Mouse (Mus musculus): ENCODE results near the gene Dusp1. TPM values are rescaled to one million over a fixed set of nuclear protein-coding genes. Genes with fewer than 3 reads are reported as not detected.

The Dusp1 gene
- polyA plus RNA-seq, 1 experiment: 107 TPM

- peaks cover 9% of the 10 kb centered on the region for H3K27me3 ChIP-seq (ENCODE audit: control insufficient read depth)
- TF ChIP-seq GATA1 (IDR thresholded peaks at IDR 0.05; ENCODE audit: low read length) (no peak), TAL1 (IDR thresholded peaks at IDR 0.05; ENCODE audit: low read length) (no peak)
- H3K4me3 ChIP-seq (replicated peaks): no peak overlapping the region
- H3K9me3 ChIP-seq (ENCODE audit: control insufficient read depth, low read length): no peaks in the 10 kb centered on the region; the same call in 1 of the 2 replicates
- H3K4me1 ChIP-seq (ENCODE audit: control insufficient read depth): peaks cover 30% of the 10 kb centered on the region
- no peaks in the 10 kb centered on the region for H3K36me3 ChIP-seq (ENCODE audit: control insufficient read depth)
Measured at GRCm38 (mm10) chr17:26528751-26529150, 33.2 kb downstream of the Dusp1 start.

GRCm38 (mm10) chr17:26527291-26527690 lies 34.6 kb downstream of the Dusp1 start:
- H3K27me3 ChIP-seq (ENCODE audit: control insufficient read depth): peaks cover 12% of the 10 kb centered on the region
- no peak for TF ChIP-seq GATA1 (IDR thresholded peaks at IDR 0.05; ENCODE audit: low read length)
- TF ChIP-seq TAL1 (IDR thresholded peaks at IDR 0.05; ENCODE audit: low read length): no peak
- H3K36me3 ChIP-seq (ENCODE audit: control insufficient read depth): no peaks in the 10 kb centered on the region
- H3K4me1 ChIP-seq (ENCODE audit: control insufficient read depth): peaks cover 19% of the 10 kb centered on the region
- H3K4me3 ChIP-seq (replicated peaks): no peak overlapping the region
- no peaks in the 10 kb centered on the region; the same call in 1 of the 2 replicates for H3K9me3 ChIP-seq (ENCODE audit: control insufficient read depth, low read length)

GRCm38 (mm10) chr17:26525316-26525715 lies 36.6 kb downstream of the Dusp1 start:
- no peak for TF ChIP-seq GATA1 (IDR thresholded peaks at IDR 0.05; ENCODE audit: low read length)
- TF ChIP-seq TAL1 (IDR thresholded peaks at IDR 0.05; ENCODE audit: low read length): no peak
- H3K4me1 ChIP-seq (ENCODE audit: control insufficient read depth): peaks cover 12% of the 10 kb centered on the region
- H3K9me3 ChIP-seq (ENCODE audit: control insufficient read depth, low read length): no peaks in the 10 kb centered on the region; the same call in 1 of the 2 replicates
- no peaks in the 10 kb centered on the region for H3K36me3 ChIP-seq (ENCODE audit: control insufficient read depth)
- H3K4me3 ChIP-seq (replicated peaks): no peak overlapping the region
- peaks cover 12% of the 10 kb centered on the region for H3K27me3 ChIP-seq (ENCODE audit: control insufficient read depth)

GRCm38 (mm10) chr17:26524801-26525200 lies 37.1 kb downstream of the Dusp1 start:
- Histone ChIP-seq H3K9me3 (ENCODE audit: control insufficient read depth, low read length) (no peaks in the 10 kb centered on the region; the same call in 1 of the 2 replicates), H3K4me1 (ENCODE audit: control insufficient read depth) (peaks cover 12% of the 10 kb centered on the region), H3K36me3 (ENCODE audit: control insufficient read depth) (no peaks in the 10 kb centered on the region), H3K4me3 (replicated peaks) (no peak overlapping the region), H3K27me3 (ENCODE audit: control insufficient read depth) (peaks cover 12% of the 10 kb centered on the region)
- no peak; the same call in 1 of the 2 replicates for TF ChIP-seq GATA1 (IDR thresholded peaks at IDR 0.05; ENCODE audit: low read length)
- TF ChIP-seq TAL1 (IDR thresholded peaks at IDR 0.05; ENCODE audit: low read length): no peak

DNA sequence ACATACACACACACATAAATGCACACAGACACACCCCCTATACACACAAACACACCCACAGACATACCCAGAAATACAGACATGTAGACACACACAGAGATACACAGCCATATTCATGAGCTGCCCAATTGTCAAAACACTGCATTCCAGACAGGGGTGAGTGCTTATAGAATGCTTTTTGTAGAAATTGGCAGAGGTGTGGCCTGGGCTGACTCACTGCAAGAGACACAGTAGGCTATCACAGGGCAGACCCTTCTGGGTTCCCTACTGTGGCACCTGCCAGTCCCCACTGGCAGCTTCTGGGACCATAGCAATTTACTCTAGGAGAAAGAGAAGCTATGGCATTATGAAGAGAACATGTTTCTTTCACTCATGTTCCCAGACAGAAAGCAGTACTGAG lies 37.6 kb downstream of the Dusp1 start:
- Histone ChIP-seq H3K27me3 (ENCODE audit: control insufficient read depth) (peaks cover 12% of the 10 kb centered on the region), H3K36me3 (ENCODE audit: control insufficient read depth) (no peaks in the 10 kb centered on the region), H3K9me3 (ENCODE audit: control insufficient read depth, low read length) (no peaks in the 10 kb centered on the region; the same call in 1 of the 2 replicates), H3K4me1 (ENCODE audit: control insufficient read depth) (peaks cover 12% of the 10 kb centered on the region), H3K4me3 (replicated peaks) (no peak overlapping the region)
- no peak for TF ChIP-seq GATA1 (IDR thresholded peaks at IDR 0.05; ENCODE audit: low read length)
- TF ChIP-seq TAL1 (IDR thresholded peaks at IDR 0.05; ENCODE audit: low read length): no peak

DNA sequence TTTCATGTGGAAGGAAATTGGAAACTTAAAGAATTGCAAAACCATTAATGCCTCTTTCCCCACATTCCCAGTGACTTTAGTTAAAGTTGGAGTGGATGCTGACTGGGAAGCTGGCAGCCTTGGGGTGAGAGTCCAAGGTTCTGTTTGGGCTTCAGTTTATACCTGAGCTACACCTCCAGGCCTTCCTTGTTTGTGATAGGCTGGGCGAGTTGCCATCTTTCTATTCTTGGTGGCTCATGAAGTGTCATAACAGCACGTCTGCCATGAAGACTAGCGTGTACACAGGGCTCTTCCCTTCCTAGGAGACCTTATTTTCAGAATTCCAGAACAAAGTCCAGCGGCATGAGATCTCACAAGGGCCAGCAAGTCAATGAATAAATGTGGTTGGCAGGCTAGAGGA lies 39.2 kb downstream of the Dusp1 start:
- Histone ChIP-seq H3K4me3 (replicated peaks) (no peak overlapping the region), H3K27me3 (ENCODE audit: control insufficient read depth) (peaks cover 12% of the 10 kb centered on the region), H3K36me3 (ENCODE audit: control insufficient read depth) (no peaks in the 10 kb centered on the region), H3K9me3 (ENCODE audit: control insufficient read depth, low read length) (no peaks in the 10 kb centered on the region; the same call in 1 of the 2 replicates), H3K4me1 (ENCODE audit: control insufficient read depth) (peaks cover 21% of the 10 kb centered on the region)
- TF ChIP-seq GATA1 (IDR thresholded peaks at IDR 0.05; ENCODE audit: low read length) (no peak), TAL1 (IDR thresholded peaks at IDR 0.05; ENCODE audit: low read length) (no peak)

DNA sequence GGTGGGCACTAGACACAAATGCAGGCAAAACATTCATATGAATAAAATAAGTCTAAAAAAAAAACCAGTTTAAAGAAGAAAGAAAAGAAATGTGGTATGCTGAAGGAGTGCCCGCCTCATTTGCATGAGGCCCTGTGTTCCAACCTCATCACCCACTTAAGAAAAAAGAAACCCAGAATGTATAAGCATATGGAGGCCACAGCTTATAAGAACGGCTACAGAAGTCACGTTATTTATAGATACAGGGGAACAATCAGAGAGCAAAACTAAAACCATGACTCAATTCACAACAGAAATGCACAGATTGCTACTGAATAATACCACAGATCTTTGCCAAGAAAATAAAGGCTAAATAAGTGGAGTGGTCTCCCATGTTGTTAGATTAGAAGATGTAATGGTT lies 43.6 kb downstream of the Dusp1 start:
- Histone ChIP-seq H3K4me3 (replicated peaks) (no peak overlapping the region), H3K9me3 (ENCODE audit: control insufficient read depth, low read length) (no peaks in the 10 kb centered on the region), H3K4me1 (ENCODE audit: control insufficient read depth) (peaks cover 53% of the 10 kb centered on the region), H3K36me3 (ENCODE audit: control insufficient read depth) (peaks cover 7% of the 10 kb centered on the region), H3K27me3 (ENCODE audit: control insufficient read depth) (peaks cover 3% of the 10 kb centered on the region)
- TF ChIP-seq TAL1 (IDR thresholded peaks at IDR 0.05; ENCODE audit: low read length) (no peak), GATA1 (IDR thresholded peaks at IDR 0.05; ENCODE audit: low read length) (no peak)

- H3K4me1 ChIP-seq (ENCODE audit: control insufficient read depth): peaks cover 79% of the 10 kb centered on the region
- no peak for TF ChIP-seq TAL1 (IDR thresholded peaks at IDR 0.05; ENCODE audit: low read length)
- no peak for TF ChIP-seq GATA1 (IDR thresholded peaks at IDR 0.05; ENCODE audit: low read length)
- no peaks in the 10 kb centered on the region for H3K9me3 ChIP-seq (ENCODE audit: control insufficient read depth, low read length)
Measured at GRCm38 (mm10) chr17:26515675-26516074, 46.3 kb downstream of the Dusp1 start.

DNA sequence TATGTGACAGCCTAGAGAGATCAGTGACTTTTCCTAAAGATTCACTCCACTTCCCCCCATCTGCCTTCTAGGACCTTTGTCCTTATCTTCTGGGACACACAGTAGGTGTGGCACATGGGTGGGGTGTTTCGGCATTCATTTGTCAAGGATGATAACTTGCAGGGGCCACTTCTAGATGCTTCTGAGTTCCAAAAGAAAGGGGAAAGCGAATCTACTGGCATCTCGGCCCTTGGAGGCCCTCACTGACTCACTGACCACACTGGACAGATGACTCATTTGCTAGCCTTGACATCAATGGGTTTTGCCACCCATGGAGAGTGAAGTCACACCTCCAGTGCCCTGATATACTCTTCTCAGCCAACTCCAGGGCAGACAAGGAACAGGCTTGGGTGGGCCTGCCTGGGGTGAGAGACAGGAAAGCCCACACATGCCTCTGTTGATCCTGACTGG lies 47.3 kb downstream of the Dusp1 start:
- Histone ChIP-seq H3K9me3 (ENCODE audit: control insufficient read depth, low read length) (no peaks in the 10 kb centered on the region), H3K4me3 (replicated peaks) (peak overlapping the region; percentile 49), H3K27me3 (ENCODE audit: control insufficient read depth) (no peaks in the 10 kb centered on the region), H3K4me1 (ENCODE audit: control insufficient read depth) (peaks cover 90% of the 10 kb centered on the region), H3K36me3 (ENCODE audit: control insufficient read depth) (peaks cover 21% of the 10 kb centered on the region)
- peak; percentile 87 for TF ChIP-seq TAL1 (IDR thresholded peaks at IDR 0.05; ENCODE audit: low read length)
- TF ChIP-seq GATA1 (IDR thresholded peaks at IDR 0.05; ENCODE audit: low read length): peak; percentile 94

More at GRCm38 (mm10) chr17:26515675-26516074, 46.3 kb downstream of the Dusp1 start:
- H3K27me3 ChIP-seq (ENCODE audit: control insufficient read depth): no peaks in the 10 kb centered on the region
- H3K4me3 ChIP-seq (replicated peaks): no peak overlapping the region
- H3K36me3 ChIP-seq (ENCODE audit: control insufficient read depth): peaks cover 14% of the 10 kb centered on the region

Data from erythroblast, embryonic 14.5 days (primary cell).